Comparison of ENCODE assay signal across 10 mouse cellular contexts in genomic region chr12:112130957-112131356, GRCm38 (mm10). TPM values are rescaled to one million over a fixed set of nuclear protein-coding genes. Genes with fewer than 3 reads are reported as not detected.
A peak's percentile ranks its signal among the peaks of the same experiment; 100 is the strongest.
DNase-seq lines count a peak whose midpoint lies in the region; ATAC-seq and TF ChIP-seq lines count a peak whose summit lies in the region.
"Had no signal": no experiment of that assay in that cellular context is flagged by ENCODE, and none has a peak within 500 bp of the region (broad histone marks: within the 10 kb centered on the region; RNA-seq: fewer than 3 reads in every experiment).

No protein-coding gene starts in this region.

- no peaks in the 10 kb centered on the region for H3K9me3 ChIP-seq in lung, embryonic 14.5 days (ENCODE audit: low read depth, low read length)
- H3K9me3 ChIP-seq in hindbrain, embryonic 10.5 days: no peaks in the 10 kb centered on the region
- no peaks in the 10 kb centered on the region for H3K9me3 ChIP-seq in limb, embryonic 10.5 days (replicated peaks)
- no peaks in the 10 kb centered on the region for H3K9me3 ChIP-seq in neural tube, embryonic 15.5 days (replicated peaks)

- peak overlapping the region; percentile 93 for H3K4me2 ChIP-seq in lung, embryonic 14.5 days
- H3K4me2 ChIP-seq in neural tube, embryonic 15.5 days: peak overlapping the region; percentile 98

- WGBS in lung, embryonic 14.5 days: 12% methylated on average over 32 of the region's 32 CpGs
- 10% methylated on average over 32 of the region's 32 CpGs for WGBS in hindbrain, embryonic 10.5 days
- WGBS in limb, embryonic 10.5 days: 13% methylated on average over 32 of the region's 32 CpGs
- WGBS in neural tube, embryonic 15.5 days: 15% methylated on average over 32 of the region's 32 CpGs

- peak overlapping the region; percentile 77 for H3K9ac ChIP-seq in lung, embryonic 14.5 days
- H3K9ac ChIP-seq in neural tube, embryonic 15.5 days (replicated peaks): no peak overlapping the region

- ATAC-seq in lung, embryonic 14.5 days (ENCODE audit: insufficient read depth): peak; percentile 47
- no peak for ATAC-seq in neural tube, embryonic 15.5 days (ENCODE audit: low FRiP score)
- ATAC-seq: Patski had no signal

- no peak overlapping the region for H3K27ac ChIP-seq in lung, embryonic 14.5 days (ENCODE audit: low read depth)
- H3K27ac ChIP-seq in hindbrain, embryonic 10.5 days: peak overlapping the region; percentile 92
- H3K27ac ChIP-seq in limb, embryonic 10.5 days: peak overlapping the region; percentile 91
- H3K27ac ChIP-seq in neural tube, embryonic 15.5 days (replicated peaks): no peak overlapping the region

- no peak for DNase-seq in lung, embryonic 14.5 days
- no peak for DNase-seq in lung, postnatal 25 days (ENCODE audit: low spot score)
- DNase-seq in hindbrain, embryonic 10.5 days (ENCODE audit: low spot score): peak; percentile 27
- DNase-seq in limb, embryonic 10.5 days (ENCODE audit: low spot score): no peak
- no peak for DNase-seq in adrenal gland, adult 2 months
- no peak for DNase-seq in cerebellum, postnatal 14 days
- DNase-seq in left cerebral cortex, adult 18-20 months (ENCODE audit: low spot score in 2 of 2): no peak

- H3K4me3 ChIP-seq in lung, embryonic 14.5 days (ENCODE audit: low read depth, low read length): peak overlapping the region; percentile 70
- H3K4me3 ChIP-seq in hindbrain, embryonic 10.5 days: peak overlapping the region; percentile 74
- peak overlapping the region; percentile 76 for H3K4me3 ChIP-seq in limb, embryonic 10.5 days
- H3K4me3 ChIP-seq in neural tube, embryonic 15.5 days (replicated peaks): peak overlapping the region; percentile 55

- no peaks in the 10 kb centered on the region for H3K36me3 ChIP-seq in lung, embryonic 14.5 days (ENCODE audit: insufficient read depth)
- no peaks in the 10 kb centered on the region for H3K36me3 ChIP-seq in hindbrain, embryonic 10.5 days
- no peaks in the 10 kb centered on the region for H3K36me3 ChIP-seq in limb, embryonic 10.5 days
- no peaks in the 10 kb centered on the region for H3K36me3 ChIP-seq in neural tube, embryonic 15.5 days

- H3K4me1 ChIP-seq in lung, embryonic 14.5 days (ENCODE audit: insufficient read depth): 0 out of 2 replicates have a peak, but pooled peaks cover 3% of the 10 kb centered on the region
- peaks cover 33% of the 10 kb centered on the region for H3K4me1 ChIP-seq in hindbrain, embryonic 10.5 days (replicated peaks)
- peaks cover 17% of the 10 kb centered on the region for H3K4me1 ChIP-seq in limb, embryonic 10.5 days
- peaks cover 13% of the 10 kb centered on the region for H3K4me1 ChIP-seq in neural tube, embryonic 15.5 days

- no peak for TF ChIP-seq CTCF in lung, embryonic 14.5 days (IDR thresholded peaks at IDR 0.05; ENCODE audit: low read depth)

- H3K27me3 ChIP-seq in lung, embryonic 14.5 days (ENCODE audit: insufficient read depth, low read length): peaks cover 23% of the 10 kb centered on the region
- H3K27me3 ChIP-seq in hindbrain, embryonic 10.5 days (ENCODE audit: insufficient read depth, poor library complexity, severe bottlenecking): peaks cover 85% of the 10 kb centered on the region
- H3K27me3 ChIP-seq in limb, embryonic 10.5 days (ENCODE audit: low read depth, poor library complexity, severe bottlenecking): peaks cover 86% of the 10 kb centered on the region
- peaks cover 53% of the 10 kb centered on the region for H3K27me3 ChIP-seq in neural tube, embryonic 15.5 days (replicated peaks)

RNA-seq across cellular contexts. Expression of gene Kif26a, which starts 15.1 kb away (rescaled TPM):
- 2.2 and 2.3 TPM in 2 replicates for polyA plus RNA-seq in lung, embryonic 14.5 days (2014; fragmentation: Nextera tagmentation; extraction: Ambion mirVana)
- 2.7 and 3.1 TPM in 2 replicates for polyA plus RNA-seq in hindbrain, embryonic 10.5 days (2016; fragmentation: Nextera tagmentation; extraction: Ambion mirVana)
- polyA plus RNA-seq in limb, embryonic 10.5 days (2016; fragmentation: Nextera tagmentation; extraction: Ambion mirVana): 2.8 and 3.9 TPM in 2 replicates
- 4.0 and 4.2 TPM in 2 replicates for polyA plus RNA-seq in neural tube, embryonic 15.5 days (2015; fragmentation: Nextera tagmentation; extraction: Ambion mirVana)
- total RNA-seq in adrenal gland, adult 2 months (2021): 1 to 10 TPM; 6.1 to 9.5 TPM
- 11.8 and 17.0 TPM in 2 replicates for polyA plus RNA-seq in adrenal gland, adult 2 months (2012; rRNA removed)
- total RNA-seq in left cerebral cortex, adult 18-20 months (2021): 1 to 10 TPM; 4.2 to 4.5 TPM
- polyA plus RNA-seq: erythroblast, embryonic 14.5 days had no signal

RNA-seq across cellular contexts. Expression of gene Aspg, which starts 24.5 kb away (rescaled TPM):
- polyA plus RNA-seq in lung, embryonic 14.5 days (2014; fragmentation: Nextera tagmentation; extraction: Ambion mirVana): 1.6 TPM in 2 replicates
- 1.4 and 2.1 TPM in 2 replicates for polyA plus RNA-seq in hindbrain, embryonic 10.5 days (2016; fragmentation: Nextera tagmentation; extraction: Ambion mirVana)
- 1.2 and 2.2 TPM in 2 replicates for polyA plus RNA-seq in limb, embryonic 10.5 days (2016; fragmentation: Nextera tagmentation; extraction: Ambion mirVana)
- 0.84 and 3.3 TPM in 2 replicates for polyA plus RNA-seq in neural tube, embryonic 15.5 days (2015; fragmentation: Nextera tagmentation; extraction: Ambion mirVana)
- 10 to 100 TPM; 23.2 to 24.5 TPM for total RNA-seq in adrenal gland, adult 2 months (2021)
- 27.0 and 52.0 TPM in 2 replicates for polyA plus RNA-seq in adrenal gland, adult 2 months (2012; rRNA removed)
- 1 to 10 TPM; 4.9 to 7.1 TPM for total RNA-seq in left cerebral cortex, adult 18-20 months (2021)
- polyA plus RNA-seq: erythroblast, embryonic 14.5 days had no signal

Comparison
In these comparisons a context has a peak if more than half of its experiments do, and no peak if none do; other contexts are left out.
1. H3K27ac ChIP-seq: peak in hindbrain, embryonic 10.5 days (single experiment) and limb, embryonic 10.5 days (single experiment); none in lung, embryonic 14.5 days (single experiment) and neural tube, embryonic 15.5 days (single experiment).
2. Peak in every context shown above with its lines, with median percentiles within 50 percentile points of each other: H3K4me3 ChIP-seq.